Mouse (Mus musculus) heart, adult 11 months (tissue): ENCODE measurements at regions not wholly inside any gene's neighbourhood (a gene's known extent, or its start where the extent isn't known, plus 50 kb on each side); places are given as distances from the start of the nearest gene placed in this dataset.

ENCODE experiments used
- DNase-seq: peaks from one replicate; pipeline ENCODE4 v3.0.0; 2022

GRCm38 (mm10) chr13:37531512-37532183 is 186.6 kb downstream of the Ly86 start:
- DNase-seq = peak; percentile 81

- peak; percentile 84 for DNase-seq
Measured at GRCm38 (mm10) chr13:37532596-37533170, 187.7 kb downstream of the Ly86 start.

GRCm38 (mm10) chr13:37533851-37534250 is 188.8 kb downstream of the Ly86 start:
- no peak for DNase-seq

- DNase-seq = peak; percentile 84
Measured at GRCm38 (mm10) chr13:37537330-37537729, 192.3 kb downstream of the Ly86 start.

GRCm38 (mm10) chr13:37537793-37538192 is 192.8 kb downstream of the Ly86 start:
- peak; percentile 92 for DNase-seq

- peak; percentile 81 for DNase-seq
Measured at GRCm38 (mm10) chr13:37540980-37541531, 196.0 kb downstream of the Ly86 start.

- DNase-seq = peak; percentile 98
Measured at GRCm38 (mm10) chr13:37541674-37542073, 196.7 kb downstream of the Ly86 start.

GRCm38 (mm10) chr13:37542744-37543196 is 197.8 kb downstream of the Ly86 start:
- peak; percentile 95 for DNase-seq

- DNase-seq = peak; percentile 79
Measured at GRCm38 (mm10) chr13:37543788-37544187, 198.8 kb downstream of the Ly86 start.

- no peak for DNase-seq
Measured at GRCm38 (mm10) chr13:37544696-37545095, 199.7 kb downstream of the Ly86 start.

GRCm38 (mm10) chr13:37546556-37546955 is 201.5 kb downstream of the Ly86 start:
- no peak for DNase-seq

GRCm38 (mm10) chr13:37550584-37550983 is 205.6 kb downstream of the Ly86 start:
- no peak for DNase-seq

GRCm38 (mm10) chr13:37553392-37553791 is 208.4 kb downstream of the Ly86 start:
- DNase-seq = no peak

- no peak for DNase-seq
Measured at GRCm38 (mm10) chr13:37557183-37557582, 212.2 kb downstream of the Ly86 start.

- DNase-seq = no peak
Measured at GRCm38 (mm10) chr13:37557766-37558165, 212.8 kb downstream of the Ly86 start.

- no peak for DNase-seq
Measured at GRCm38 (mm10) chr13:37559056-37559455, 214.0 kb downstream of the Ly86 start.

GRCm38 (mm10) chr13:37559706-37560313 is 214.8 kb downstream of the Ly86 start:
- no peak for DNase-seq

GRCm38 (mm10) chr13:37560387-37560786 is 215.4 kb downstream of the Ly86 start:
- DNase-seq = peak; percentile 95

- no peak for DNase-seq
Measured at GRCm38 (mm10) chr13:37560800-37561199, 215.8 kb downstream of the Ly86 start.

GRCm38 (mm10) chr13:37561437-37561836 is 216.4 kb downstream of the Ly86 start:
- peak; percentile 96 for DNase-seq

GRCm38 (mm10) chr13:37562141-37562540 is 216.1 kb upstream of the Rreb1 start:
- DNase-seq = peak; percentile 98

- peak; percentile 94 for DNase-seq
Measured at GRCm38 (mm10) chr13:37562652-37563051, 215.5 kb upstream of the Rreb1 start.

- DNase-seq = no peak
Measured at GRCm38 (mm10) chr13:37569051-37569450, 209.1 kb upstream of the Rreb1 start.

- DNase-seq = no peak
Measured at GRCm38 (mm10) chr13:37569486-37569885, 208.7 kb upstream of the Rreb1 start.
